Mouse (Mus musculus): ENCODE data around the gene Slc25a4. TPM values are rescaled to one million over a fixed set of nuclear protein-coding genes. Genes with fewer than 3 reads are reported as not detected.
"Not testable (repeated sequence)": the region's sequence is repeated elsewhere in the genome, so short reads cannot be mapped to it uniquely, and the experiment has no call there.

Slc25a4 gene
- polyA plus RNA-seq, 1 experiment from 2014 or later, result 795 TPM

GRCm38 (mm10) chr8:46236441-46237223, 25.5 kb upstream of the Slc25a4 start:
- Histone ChIP-seq H3K9me3 (ENCODE audit: control insufficient read depth, low read length) (no peaks in the 10 kb centered on the region), H3K4me3 (replicated peaks; ENCODE audit: low read depth, low read length) (no peak overlapping the region), H3K4me1 (ENCODE audit: control insufficient read depth, insufficient read depth, low read length) (no peaks in the 10 kb centered on the region), H3K4me2 (ENCODE audit: low read length) (no peak overlapping the region), H3K27me3 (ENCODE audit: control insufficient read depth, insufficient read depth, low read length) (no peaks in the 10 kb centered on the region), H3K9ac (replicated peaks; ENCODE audit: low read length) (no peak overlapping the region), H3K36me3 (ENCODE audit: control insufficient read depth, insufficient read depth, low read length) (no peaks in the 10 kb centered on the region), H3K27ac (replicated peaks; ENCODE audit: low read depth, low read length) (no peak overlapping the region)
- DNase-seq (peak; percentile 53), ATAC-seq (ENCODE audit: low FRiP score, low TSS enrichment) (no peak)
- WGBS, result 67% methylated on average over 7 of the region's 7 CpGs

- 87% methylated on average over 4 of the region's 4 CpGs for WGBS
Measured at GRCm38 (mm10) chr8:46234736-46235135, 23.7 kb upstream of the Slc25a4 start.

GRCm38 (mm10) chr8:46232798-46233197, 21.7 kb upstream of the Slc25a4 start:
- Histone ChIP-seq H3K4me1 (ENCODE audit: control insufficient read depth, insufficient read depth, low read length) (no peaks in the 10 kb centered on the region), H3K36me3 (ENCODE audit: control insufficient read depth, insufficient read depth, low read length) (no peaks in the 10 kb centered on the region), H3K27ac (replicated peaks; ENCODE audit: low read depth, low read length) (no peak overlapping the region), H3K9ac (replicated peaks; ENCODE audit: low read length) (no peak overlapping the region), H3K4me2 (ENCODE audit: low read length) (no peak overlapping the region), H3K4me3 (replicated peaks; ENCODE audit: low read depth, low read length) (no peak overlapping the region), H3K27me3 (ENCODE audit: control insufficient read depth, insufficient read depth, low read length) (no peaks in the 10 kb centered on the region), H3K9me3 (ENCODE audit: control insufficient read depth, low read length) (no peaks in the 10 kb centered on the region)
- 46% methylated on average over 8 of the region's 8 CpGs for WGBS
- ATAC-seq (ENCODE audit: low FRiP score, low TSS enrichment) (no peak), DNase-seq (no peak)

More at GRCm38 (mm10) chr8:46234736-46235135, 23.7 kb upstream of the Slc25a4 start:
- H3K27me3 ChIP-seq (ENCODE audit: control insufficient read depth, insufficient read depth, low read length), result no peaks in the 10 kb centered on the region
- no peak for ATAC-seq (ENCODE audit: low FRiP score, low TSS enrichment)
- no peaks in the 10 kb centered on the region for H3K36me3 ChIP-seq (ENCODE audit: control insufficient read depth, insufficient read depth, low read length)
- H3K4me3 ChIP-seq (replicated peaks; ENCODE audit: low read depth, low read length), result no peak overlapping the region
- H3K4me1 ChIP-seq (ENCODE audit: control insufficient read depth, insufficient read depth, low read length), result no peaks in the 10 kb centered on the region
- no peaks in the 10 kb centered on the region for H3K9me3 ChIP-seq (ENCODE audit: control insufficient read depth, low read length)
- DNase-seq, result no peak
- H3K4me2 ChIP-seq (ENCODE audit: low read length), result no peak overlapping the region
- H3K9ac ChIP-seq (replicated peaks; ENCODE audit: low read length), result no peak overlapping the region
- no peak overlapping the region for H3K27ac ChIP-seq (replicated peaks; ENCODE audit: low read depth, low read length)

GRCm38 (mm10) chr8:46231968-46232367, 20.9 kb upstream of the Slc25a4 start:
- H3K9me3 ChIP-seq (ENCODE audit: control insufficient read depth, low read length); ATAC-seq (ENCODE audit: low FRiP score, low TSS enrichment); H3K36me3 ChIP-seq (ENCODE audit: control insufficient read depth, insufficient read depth, low read length); H3K9ac ChIP-seq (replicated peaks; ENCODE audit: low read length); H3K4me1 ChIP-seq (ENCODE audit: control insufficient read depth, insufficient read depth, low read length); H3K27me3 ChIP-seq (ENCODE audit: control insufficient read depth, insufficient read depth, low read length); DNase-seq; H3K4me3 ChIP-seq (replicated peaks; ENCODE audit: low read depth, low read length); H3K4me2 ChIP-seq (ENCODE audit: low read length); H3K27ac ChIP-seq (replicated peaks; ENCODE audit: low read depth, low read length): not testable (repeated sequence)
- 88% methylated on average over 7 of the region's 7 CpGs for WGBS

- H3K36me3 ChIP-seq (ENCODE audit: control insufficient read depth, insufficient read depth, low read length), result no peaks in the 10 kb centered on the region
- ATAC-seq (ENCODE audit: low FRiP score, low TSS enrichment) (no peak), DNase-seq (no peak)
Measured at GRCm38 (mm10) chr8:46226622-46227021, 15.5 kb upstream of the Slc25a4 start.

GRCm38 (mm10) chr8:46225501-46225900, 14.4 kb upstream of the Slc25a4 start:
- 70% methylated on average over 3 of the region's 3 CpGs for WGBS

More at GRCm38 (mm10) chr8:46226622-46227021, 15.5 kb upstream of the Slc25a4 start:
- Histone ChIP-seq H3K4me2 (ENCODE audit: low read length) (no peak overlapping the region), H3K9ac (replicated peaks; ENCODE audit: low read length) (no peak overlapping the region), H3K4me1 (ENCODE audit: control insufficient read depth, insufficient read depth, low read length) (no peaks in the 10 kb centered on the region), H3K27me3 (ENCODE audit: control insufficient read depth, insufficient read depth, low read length) (no peaks in the 10 kb centered on the region), H3K27ac (replicated peaks; ENCODE audit: low read depth, low read length) (no peak overlapping the region), H3K4me3 (replicated peaks; ENCODE audit: low read depth, low read length) (no peak overlapping the region), H3K9me3 (ENCODE audit: control insufficient read depth, low read length) (no peaks in the 10 kb centered on the region)
- whole genome bisulfite sequencing, result 90% methylated on average over 5 of the region's 5 CpGs

GRCm38 (mm10) chr8:46220566-46220965, 9.5 kb upstream of the Slc25a4 start:
- WGBS, result 76% methylated on average over 3 of the region's 3 CpGs
- Histone ChIP-seq H3K36me3 (ENCODE audit: control insufficient read depth, insufficient read depth, low read length) (no peaks in the 10 kb centered on the region), H3K4me3 (replicated peaks; ENCODE audit: low read depth, low read length) (no peak overlapping the region)

More at GRCm38 (mm10) chr8:46225501-46225900, 14.4 kb upstream of the Slc25a4 start:
- Histone ChIP-seq H3K4me2 (ENCODE audit: low read length) (no peak overlapping the region), H3K4me3 (replicated peaks; ENCODE audit: low read depth, low read length) (no peak overlapping the region), H3K4me1 (ENCODE audit: control insufficient read depth, insufficient read depth, low read length) (no peaks in the 10 kb centered on the region), H3K27ac (replicated peaks; ENCODE audit: low read depth, low read length) (no peak overlapping the region), H3K9me3 (ENCODE audit: control insufficient read depth, low read length) (no peaks in the 10 kb centered on the region), H3K27me3 (ENCODE audit: control insufficient read depth, insufficient read depth, low read length) (no peaks in the 10 kb centered on the region), H3K36me3 (ENCODE audit: control insufficient read depth, insufficient read depth, low read length) (no peaks in the 10 kb centered on the region), H3K9ac (replicated peaks; ENCODE audit: low read length) (no peak overlapping the region)
- ATAC-seq (ENCODE audit: low FRiP score, low TSS enrichment) (no peak), DNase-seq (no peak)

GRCm38 (mm10) chr8:46216838-46217237, 5.8 kb upstream of the Slc25a4 start:
- WGBS, result under 1% methylated on average over 14 of the region's 14 CpGs
- H3K4me3 ChIP-seq (replicated peaks; ENCODE audit: low read depth, low read length), result peak overlapping the region; percentile 24
- ATAC-seq (ENCODE audit: low FRiP score, low TSS enrichment) (peak; percentile 90), DNase-seq (peak; percentile 86)
- H3K9ac ChIP-seq (replicated peaks; ENCODE audit: low read length), result peak overlapping the region; percentile 39
- no peaks in the 10 kb centered on the region for H3K9me3 ChIP-seq (ENCODE audit: control insufficient read depth, low read length)
- H3K27ac ChIP-seq (replicated peaks; ENCODE audit: low read depth, low read length), result peak overlapping the region; percentile 77
- no peaks in the 10 kb centered on the region for H3K36me3 ChIP-seq (ENCODE audit: control insufficient read depth, insufficient read depth, low read length)
- no peaks in the 10 kb centered on the region; the same call in 1 of the 2 replicates for H3K27me3 ChIP-seq (ENCODE audit: control insufficient read depth, insufficient read depth, low read length)
- peak overlapping the region; percentile 57 for H3K4me2 ChIP-seq (ENCODE audit: low read length)
- H3K4me1 ChIP-seq (ENCODE audit: control insufficient read depth, insufficient read depth, low read length), result peaks cover 8% of the 10 kb centered on the region; the same call in 1 of the 2 replicates

More at GRCm38 (mm10) chr8:46220566-46220965, 9.5 kb upstream of the Slc25a4 start:
- ATAC-seq (ENCODE audit: low FRiP score, low TSS enrichment) (no peak), DNase-seq (no peak)
- Histone ChIP-seq H3K9me3 (ENCODE audit: control insufficient read depth, low read length) (no peaks in the 10 kb centered on the region), H3K27me3 (ENCODE audit: control insufficient read depth, insufficient read depth, low read length) (no peaks in the 10 kb centered on the region; the same call in 1 of the 2 replicates), H3K4me2 (ENCODE audit: low read length) (no peak overlapping the region), H3K27ac (replicated peaks; ENCODE audit: low read depth, low read length) (no peak overlapping the region), H3K4me1 (ENCODE audit: control insufficient read depth, insufficient read depth, low read length) (peaks cover 8% of the 10 kb centered on the region; the same call in 1 of the 2 replicates), H3K9ac (replicated peaks; ENCODE audit: low read length) (no peak overlapping the region)
